ENCODE assay signal across 18 mouse cellular contexts in the genomic region with DNA sequence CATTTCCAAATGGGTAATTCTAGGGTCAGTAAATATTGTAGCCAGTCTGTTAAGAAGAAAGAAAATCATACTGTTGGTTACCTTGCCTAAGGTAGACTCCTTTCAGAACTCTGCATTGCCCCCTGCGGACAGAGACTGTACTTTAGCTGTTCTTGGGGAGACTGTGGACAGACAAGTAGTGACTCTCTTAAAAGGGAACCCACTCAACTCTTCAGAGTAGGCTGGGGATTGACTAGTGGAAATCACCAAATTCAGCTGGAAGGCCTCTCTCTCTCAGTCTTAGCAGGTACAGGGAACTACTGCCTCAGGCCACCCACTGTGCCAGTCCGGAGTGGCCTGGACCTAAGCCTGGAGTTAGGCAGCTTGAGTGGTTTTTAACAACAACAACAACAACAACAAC. TPM values are rescaled to one million over a fixed set of nuclear protein-coding genes. Genes with fewer than 3 reads are reported as not detected.
DNase-seq lines count a peak whose midpoint lies in the region; ATAC-seq and TF ChIP-seq lines count a peak whose summit lies in the region.
"Had no signal": no experiment of that assay in that cellular context is flagged by ENCODE, and none has a peak within 500 bp of the region (broad histone marks: within the 10 kb centered on the region; RNA-seq: fewer than 3 reads in every experiment).

No protein-coding gene starts in this region.

- H3K9ac ChIP-seq in midbrain, embryonic 11.5 days (ENCODE audit: low read length): no peak overlapping the region
- H3K9ac ChIP-seq in midbrain, postnatal 0 days (replicated peaks; ENCODE audit: low read length, poor library complexity, severe bottlenecking): no peak overlapping the region
- peak overlapping the region; percentile 74 for H3K9ac ChIP-seq in limb, embryonic 13.5 days
- H3K9ac ChIP-seq: hindbrain, embryonic 15.5 days; liver, embryonic 14.5 days; neural tube, embryonic 13.5 days; stomach, embryonic 15.5 days had no signal

- H3K36me3 ChIP-seq in midbrain, embryonic 11.5 days (ENCODE audit: control insufficient read depth, insufficient read depth, low read length): no peaks in the 10 kb centered on the region
- no peaks in the 10 kb centered on the region for H3K36me3 ChIP-seq in midbrain, postnatal 0 days (ENCODE audit: insufficient read depth, low read length)
- H3K36me3 ChIP-seq in limb, embryonic 13.5 days: peaks cover 9% of the 10 kb centered on the region
- H3K36me3 ChIP-seq: hindbrain, embryonic 15.5 days; neural tube, embryonic 13.5 days; stomach, embryonic 15.5 days had no signal

- DNase-seq in embryo, embryonic 11 days: peak; percentile 37
- DNase-seq in embryo, embryonic 10 days (ENCODE audit: low spot score): no peak
- DNase-seq in midbrain, embryonic 11.5 days (ENCODE audit: low spot score, missing footprints): peak; percentile 92
- DNase-seq in midbrain, postnatal 0 days (ENCODE audit: low spot score): no peak
- DNase-seq in cerebellum, adult 2 months: no peak
- DNase-seq in adrenal gland, adult 2 months: no peak
- no peak for DNase-seq in cerebellum, adult 9-10 months
- DNase-seq: heart, adult 2 months; kidney, adult 8-10 months; kidney, postnatal 36 days; lung, postnatal 10 days had no signal

- H3K27me3 ChIP-seq in midbrain, embryonic 11.5 days (ENCODE audit: control insufficient read depth, insufficient read depth, low read length): peaks cover 77% of the 10 kb centered on the region
- H3K27me3 ChIP-seq in midbrain, postnatal 0 days (ENCODE audit: insufficient read depth, low read length): peaks cover 87% of the 10 kb centered on the region
- H3K27me3 ChIP-seq in limb, embryonic 13.5 days: peaks cover 19% of the 10 kb centered on the region; the same call in 1 of the 2 replicates
- peaks cover 3% of the 10 kb centered on the region; the same call in 1 of the 2 replicates for H3K27me3 ChIP-seq in cerebellum, adult 2 months (ENCODE audit: control insufficient read depth, insufficient read depth, low read length)
- H3K27me3 ChIP-seq: CH12.LX had no signal

- TF ChIP-seq CTCF in midbrain, postnatal 0 days (IDR thresholded peaks at IDR 0.05): no peak
- no peak for TF ChIP-seq CTCF in cerebellum, adult 2 months (IDR thresholded peaks at IDR 0.05; ENCODE audit: borderline replicate concordance, insufficient read depth, low read depth, low read length)

- 1% methylated on average over 2 of the region's 2 CpGs for WGBS in midbrain, embryonic 11.5 days
- 9% methylated on average over 2 of the region's 2 CpGs for WGBS in midbrain, postnatal 0 days
- 16% methylated on average over 2 of the region's 2 CpGs for WGBS in limb, embryonic 13.5 days
- WGBS in cerebellum, adult 2 months: 11% methylated on average over 2 of the region's 2 CpGs

- H3K27ac ChIP-seq in midbrain, embryonic 11.5 days (ENCODE audit: low read depth, low read length): no peak overlapping the region
- H3K27ac ChIP-seq in midbrain, postnatal 0 days (ENCODE audit: low read depth, low read length): no peak overlapping the region
- peak overlapping the region; percentile 39 for H3K27ac ChIP-seq in limb, embryonic 13.5 days
- no peak overlapping the region for H3K27ac ChIP-seq in cerebellum, adult 2 months (ENCODE audit: insufficient read depth, low read length)
- H3K27ac ChIP-seq: heart, adult 2 months; hindbrain, embryonic 15.5 days; liver, embryonic 14.5 days; neural tube, embryonic 13.5 days; stomach, embryonic 15.5 days had no signal

- TF ChIP-seq POLR2A in cerebellum, adult 2 months (IDR thresholded peaks at IDR 0.05; ENCODE audit: borderline replicate concordance, insufficient read depth, low read length): no peak

- H3K4me1 ChIP-seq in midbrain, embryonic 11.5 days (ENCODE audit: control insufficient read depth, insufficient read depth, low read length): peaks cover under 1% of the 10 kb centered on the region; the same call in 1 of the 2 replicates
- no peaks in the 10 kb centered on the region for H3K4me1 ChIP-seq in midbrain, postnatal 0 days (ENCODE audit: insufficient read depth, low read length)
- H3K4me1 ChIP-seq in limb, embryonic 13.5 days: peaks cover 71% of the 10 kb centered on the region
- H3K4me1 ChIP-seq in cerebellum, adult 2 months (ENCODE audit: control insufficient read depth, insufficient read depth, low read length): no peaks in the 10 kb centered on the region
- H3K4me1 ChIP-seq: hindbrain, embryonic 15.5 days; neural tube, embryonic 13.5 days; stomach, embryonic 15.5 days had no signal

- ATAC-seq in midbrain, embryonic 11.5 days (ENCODE audit: low FRiP score): peak; percentile 23; the same call in 1 of the 2 replicates
- ATAC-seq in midbrain, postnatal 0 days (ENCODE audit: low FRiP score): no peak
- ATAC-seq in limb, embryonic 13.5 days (ENCODE audit: low FRiP score, low read depth): no peak

- H3K4me2 ChIP-seq in midbrain, embryonic 11.5 days: no peak overlapping the region
- H3K4me2 ChIP-seq in midbrain, postnatal 0 days (ENCODE audit: low read depth, low read length, poor library complexity, severe bottlenecking): no peak overlapping the region
- peak overlapping the region; percentile 66 for H3K4me2 ChIP-seq in limb, embryonic 13.5 days (replicated peaks)
- H3K4me2 ChIP-seq: hindbrain, embryonic 15.5 days; neural tube, embryonic 13.5 days; stomach, embryonic 15.5 days had no signal

- no peak overlapping the region for H3K4me3 ChIP-seq in midbrain, embryonic 11.5 days (ENCODE audit: low read depth, low read length)
- H3K4me3 ChIP-seq in midbrain, postnatal 0 days (ENCODE audit: low read depth, low read length): no peak overlapping the region
- peak overlapping the region; percentile 37; the same call in 1 of the 2 replicates for H3K4me3 ChIP-seq in limb, embryonic 13.5 days
- no peak overlapping the region for H3K4me3 ChIP-seq in cerebellum, adult 2 months (replicated peaks; ENCODE audit: insufficient read depth, low read depth, low read length)
- H3K4me3 ChIP-seq: heart, adult 2 months; hindbrain, embryonic 15.5 days; neural tube, embryonic 13.5 days; stomach, embryonic 15.5 days had no signal

- H3K9me3 ChIP-seq in midbrain, embryonic 11.5 days (ENCODE audit: control insufficient read depth, low read length): no peaks in the 10 kb centered on the region
- no peaks in the 10 kb centered on the region for H3K9me3 ChIP-seq in midbrain, postnatal 0 days (ENCODE audit: low read length)
- no peaks in the 10 kb centered on the region for H3K9me3 ChIP-seq in limb, embryonic 13.5 days
- H3K9me3 ChIP-seq: hindbrain, embryonic 15.5 days; neural tube, embryonic 13.5 days; stomach, embryonic 15.5 days had no signal

RNA-seq across cellular contexts. Expression of gene Tbx15, which starts 21.8 kb away (rescaled TPM):
- 1.6 and 1.8 TPM in 2 replicates for polyA plus RNA-seq in midbrain, embryonic 11.5 days (2014; fragmentation: Nextera tagmentation; extraction: Ambion mirVana)
- 1.3 and 13.1 TPM in 2 replicates for total RNA-seq in midbrain, postnatal 0 days (2014; rRNA removed)
- 0.59 and 0.91 TPM in 2 replicates for polyA plus RNA-seq in midbrain, postnatal 0 days (2015; fragmentation: Nextera tagmentation; extraction: Ambion mirVana)
- 26.3 and 28.0 TPM in 2 replicates for polyA plus RNA-seq in limb, embryonic 13.5 days (2015; fragmentation: Nextera tagmentation; extraction: Ambion mirVana)
- polyA plus RNA-seq in cerebellum, adult 2 months (2012; rRNA removed): 0.74 and 0.79 TPM in 2 replicates
- total RNA-seq in adrenal gland, adult 2 months (2021): under 1 TPM in 1 of 2 experiments, not detected in 1; 0.24 TPM
- 0.08 and 0.10 TPM in 2 replicates for polyA plus RNA-seq in adrenal gland, adult 2 months (2012; rRNA removed)
- polyA plus RNA-seq: small intestine, adult 2 months had no signal

Comparison
In these comparisons a context has a peak if more than half of its experiments do, and no peak if none do; other contexts are left out.
1. DNase-seq: peak in embryo, embryonic 11 days (single experiment) and midbrain, embryonic 11.5 days (single experiment); none in embryo, embryonic 10 days (single experiment), midbrain, postnatal 0 days (single experiment), cerebellum, adult 2 months (0 of 2), adrenal gland, adult 2 months (single experiment) and cerebellum, adult 9-10 months (single experiment).